Mouse (Mus musculus) liver, embryonic 14.5 days (tissue): ENCODE results near the gene Col6a6. TPM values are rescaled to one million over a fixed set of nuclear protein-coding genes. Genes with fewer than 3 reads are reported as not detected.

Source experiments
- ATAC-seq: fragments of 200-750 bp; cut with Nextera tagmentation; 2 replicates; pipeline ENCODE4 v1.8.0; 2017; ENCODE audit warnings: moderate number of reproducible peaks, mild to moderate bottlenecking, moderate library complexity; ENCODE audit not compliant: insufficient read depth
- DNase-seq, 3 experiments: peaks; one replicate each; pipeline ENCODE4 v3.0.0-alpha.2; 2012 to 2013; ENCODE audit warnings: low read depth in 3 of 3, low spot score in 3 of 3
- H3K27ac ChIP-seq: fragments of 300-500 bp; sonication (generic); 2 replicates; pipeline ENCODE4 v1.5.1; 2014; ENCODE audit warnings: moderate library complexity, mild to moderate bottlenecking, control low read depth, inconsistent platforms
- H3K27me3 ChIP-seq: fragments of 300-500 bp; sonication (generic); 2 replicates; pipeline ENCODE4 v1.6.1; 2014; ENCODE audit warnings: mild to moderate bottlenecking, low read length, moderate library complexity; ENCODE audit not compliant: control insufficient read depth, insufficient read depth
- H3K36me3 ChIP-seq: fragments of 300-500 bp; sonication (generic); replicated peaks from 2 replicates; pipeline ENCODE4 v1.6.1; 2014; ENCODE audit warnings: low read depth; ENCODE audit not compliant: control insufficient read depth, insufficient read depth
- H3K4me1 ChIP-seq, 2 experiments: fragments of 200-500 bp in 1 of 2; fragments of 300-500 bp in 1 of 2; sonication (generic) in 1 of 2; replicated peaks; 2 replicates each; pipeline ENCODE4 v1.6.1; 2012 to 2014; ENCODE audit warnings: antibody characterized with exemption in 1 of 2, inconsistent platforms in 1 of 2, low read length in 1 of 2; ENCODE audit not compliant: control insufficient read depth in 2 of 2, insufficient read depth in 2 of 2
- H3K4me2 ChIP-seq: fragments of 300-500 bp; sonication (generic); 2 replicates; pipeline ENCODE4 v1.6.1; 2014; ENCODE audit warnings: low read depth, mild to moderate bottlenecking, control low read depth, moderate library complexity
- H3K4me3 ChIP-seq, 2 experiments: fragments of 200-500 bp in 1 of 2; fragments of 300-500 bp in 1 of 2; sonication (generic) in 1 of 2; 2 replicates each; pipeline ENCODE4 v1.5.1; 2012 to 2014; ENCODE audit warnings: low read depth in 2 of 2, low read length in 2 of 2, mild to moderate bottlenecking in 2 of 2, control low read depth in 1 of 2, inconsistent platforms in 1 of 2, moderate library complexity in 1 of 2; ENCODE audit not compliant: insufficient read depth in 1 of 2
- H3K9ac ChIP-seq: fragments of 300-500 bp; sonication (generic); replicated peaks from 2 replicates; pipeline ENCODE4 v1.6.1; 2014; ENCODE audit warnings: mild to moderate bottlenecking, control low read depth, moderate library complexity
- H3K9me3 ChIP-seq: fragments of 300-500 bp; sonication (generic); 2 replicates; pipeline ENCODE4 v1.6.1; 2016; ENCODE audit warnings: low read length, mixed read lengths; ENCODE audit not compliant: control insufficient read depth
- CTCF ChIP-seq: IDR thresholded peaks from 2 replicates; pipeline ENCODE4 v1.5.1; 2016; ENCODE audit warnings: antibody characterized with exemption, low read depth, control low read depth
- EP300 ChIP-seq: IDR thresholded peaks from 2 replicates; pipeline ENCODE4 v1.6.1; 2016; ENCODE audit warnings: antibody characterized with exemption, low read depth
- WGBS: fragments of 180-500 bp; shearing (Covaris S2); extraction: QIAGEN DNeasy Blood & Tissue Kit; methylation state at CpG from one replicate; pipeline ENCODE4 v1.1.7; 2014; ENCODE audit not compliant: insufficient replicate concordance; 5-methylcytosine and 5-hydroxymethylcytosine counted together
- polyA plus RNA-seq, 2 experiments: library from polyadenylated mRNA; depleted of rRNA in 1 of 2; stranded (reverse) in 1 of 2; unstranded in 1 of 2; fragments of >200 nt; fragmentation: Nextera tagmentation in 1 of 2; extraction: Ambion mirVana in 1 of 2; gene quantifications; 2 replicates each; pipeline versions ENCODE4 v1.2.1 to v1.2.3; 2012 to 2014

Gene Col6a6
- polyA plus RNA-seq, 2 experiments = 0.15 to 0.18 TPM

- Histone ChIP-seq H3K9me3 (no peaks in the 10 kb centered on the region), H3K27me3 (no peaks in the 10 kb centered on the region), H3K36me3 (no peaks in the 10 kb centered on the region), H3K4me3 (no peak overlapping the region), H3K27ac (no peak overlapping the region), H3K4me2 (no peak overlapping the region), H3K4me1 (no peaks in the 10 kb centered on the region), H3K9ac (no peak overlapping the region)
- ATAC-seq (no peak), DNase-seq (no peak)
- 66% methylated on average over 9 of the region's 9 CpGs for WGBS
- TF ChIP-seq CTCF (no peak), EP300 (no peak)
Measured at GRCm38 (mm10) chr9:105701966-105702365, 126.0 kb downstream of the Col6a6 start.

GRCm38 (mm10) chr9:105700702-105701101 is 127.3 kb downstream of the Col6a6 start:
- H3K4me3 ChIP-seq = no peak overlapping the region
- no peak overlapping the region for H3K27ac ChIP-seq
- DNase-seq (no peak), ATAC-seq (no peak)
- WGBS = 58% methylated on average over 6 of the region's 6 CpGs
- no peak overlapping the region for H3K4me2 ChIP-seq
- no peaks in the 10 kb centered on the region for H3K36me3 ChIP-seq
- no peaks in the 10 kb centered on the region for H3K9me3 ChIP-seq
- no peaks in the 10 kb centered on the region for H3K27me3 ChIP-seq
- TF ChIP-seq EP300 (no peak), CTCF (no peak)
- H3K4me1 ChIP-seq = no peaks in the 10 kb centered on the region
- H3K9ac ChIP-seq = no peak overlapping the region

DNA sequence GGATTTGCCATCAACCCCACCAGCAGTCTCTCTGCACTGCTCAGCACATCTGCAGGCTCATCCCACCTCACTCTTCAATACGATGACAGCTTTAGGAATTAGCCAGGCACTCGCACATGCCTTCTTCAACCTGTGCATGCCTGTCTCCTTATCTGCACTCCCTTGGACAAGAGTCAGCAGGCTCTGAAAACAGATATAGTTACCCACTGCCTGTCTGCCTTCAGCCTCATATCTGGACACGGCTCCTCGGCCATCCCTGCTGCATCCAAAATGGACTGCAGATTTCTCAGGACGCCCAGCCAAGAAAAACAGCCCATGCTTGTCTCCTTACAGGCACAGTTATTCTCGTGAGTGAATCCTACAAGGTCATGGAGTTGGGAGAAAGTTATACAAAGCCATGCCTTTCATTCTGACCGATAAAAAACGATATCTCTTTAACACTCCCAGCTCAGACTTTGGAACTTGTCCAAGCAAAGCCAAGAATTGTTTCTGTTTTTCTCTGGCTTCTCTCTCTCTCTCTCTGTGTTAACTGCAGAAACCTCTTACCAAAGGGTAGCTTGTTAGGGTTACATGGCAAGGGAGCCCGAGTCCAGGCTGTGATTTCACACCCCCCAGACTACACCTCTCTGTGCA is 130.1 kb downstream of the Col6a6 start:
- no peaks in the 10 kb centered on the region for H3K4me1 ChIP-seq
- no peaks in the 10 kb centered on the region for H3K9me3 ChIP-seq
- TF ChIP-seq CTCF (no peak), EP300 (no peak)
- no peak overlapping the region for H3K4me2 ChIP-seq
- no peaks in the 10 kb centered on the region for H3K27me3 ChIP-seq
- H3K9ac ChIP-seq = no peak overlapping the region
- ATAC-seq (no peak), DNase-seq (no peak)
- no peak overlapping the region for H3K27ac ChIP-seq
- H3K36me3 ChIP-seq = no peaks in the 10 kb centered on the region
- WGBS = 60% methylated on average over 9 of the region's 9 CpGs
- H3K4me3 ChIP-seq = no peak overlapping the region

- Histone ChIP-seq H3K4me1 (no peaks in the 10 kb centered on the region), H3K27ac (no peak overlapping the region), H3K4me2 (no peak overlapping the region), H3K4me3 (no peak overlapping the region), H3K27me3 (no peaks in the 10 kb centered on the region), H3K36me3 (no peaks in the 10 kb centered on the region), H3K9ac (no peak overlapping the region), H3K9me3 (no peaks in the 10 kb centered on the region)
- ATAC-seq = no peak
- TF ChIP-seq CTCF = no peak
- TF ChIP-seq EP300 = no peak
- 65% methylated on average over 7 of the region's 7 CpGs for WGBS
- DNase-seq = no peak
Measured at GRCm38 (mm10) chr9:105696818-105697564, 131.0 kb downstream of the Col6a6 start.

- H3K36me3 ChIP-seq = no peaks in the 10 kb centered on the region
- H3K27ac ChIP-seq = no peak overlapping the region
- H3K9me3 ChIP-seq = no peaks in the 10 kb centered on the region
- H3K9ac ChIP-seq = no peak overlapping the region
- no peaks in the 10 kb centered on the region for H3K27me3 ChIP-seq
- DNase-seq (peak in 2 of 3 experiments; percentile 10 to 11), ATAC-seq (no peak)
- 2% methylated on average over 5 of the region's 5 CpGs for WGBS
- no peak overlapping the region for H3K4me2 ChIP-seq
- no peaks in the 10 kb centered on the region for H3K4me1 ChIP-seq
- TF ChIP-seq EP300 = no peak
- TF ChIP-seq CTCF = peak; percentile 74
- no peak overlapping the region for H3K4me3 ChIP-seq
Measured at GRCm38 (mm10) chr9:105693854-105694253, 134.1 kb downstream of the Col6a6 start.
